Mouse (Mus musculus) NIH3T3 (cell line): ENCODE measurements around the gene Mycs.

Source experiments
- DNase-seq: peaks from one replicate; pipeline ENCODE4 v3.0.0-alpha.2; 2012; ENCODE audit warnings: low read depth

Mycs gene

GRCm38 (mm10) chrX:5469165-5469564, at the start of gene Mycs:
Gene Mycs (minus strand): TSS chrX:5469265.
- DNase-seq, result no peak

DNA sequence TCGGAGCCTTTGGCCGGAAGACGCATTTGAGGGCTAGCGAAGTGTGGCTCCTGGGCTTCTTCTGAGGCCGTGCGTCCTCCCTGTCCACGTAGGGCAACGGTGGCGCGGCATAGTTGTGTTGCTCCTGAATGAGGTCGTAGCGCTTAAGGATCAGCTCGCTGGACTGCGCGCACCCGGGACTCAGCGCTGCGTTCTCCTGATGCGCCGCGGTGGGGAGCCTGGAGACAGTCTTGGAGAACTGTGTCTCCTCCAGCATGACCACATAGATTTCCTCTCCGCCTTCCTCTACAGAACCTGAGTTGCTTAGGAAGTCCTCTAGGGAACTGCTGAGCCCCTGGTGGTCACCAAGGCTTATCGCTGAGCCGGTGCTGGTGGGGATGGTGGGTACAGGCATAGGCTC, 1.0 kb downstream of the Mycs start:
- no peak for DNase-seq
